In genomic region chr10:128140236-128140952, GRCm38 (mm10) we compare ENCODE assay signal across 8 mouse cellular contexts. TPM values are rescaled to one million over a fixed set of nuclear protein-coding genes. Genes with fewer than 3 reads are reported as not detected.
DNase-seq lines count a peak whose midpoint lies in the region; ATAC-seq and TF ChIP-seq lines count a peak whose summit lies in the region.

No protein-coding gene starts in this region.

- no peak overlapping the region for H3K27ac ChIP-seq in heart, adult 2 months
- H3K27ac ChIP-seq in thymus, adult 2 months (ENCODE audit: control insufficient read depth, insufficient read depth, low read length), result no peak overlapping the region

- no peak for TF ChIP-seq EP300 in heart, adult 2 months (IDR thresholded peaks at IDR 0.05; ENCODE audit: insufficient read depth, low read depth, low read length)

- H3K9ac ChIP-seq in heart, adult 2 months (ENCODE audit: low read depth, low read length), result no peak overlapping the region

- no peak overlapping the region for H3K4me3 ChIP-seq in heart, adult 2 months
- no peak overlapping the region for H3K4me3 ChIP-seq in thymus, adult 2 months (ENCODE audit: control insufficient read depth, insufficient read depth, low read length)

- no peak for TF ChIP-seq POLR2A in heart, adult 2 months (IDR thresholded peaks at IDR 0.05; ENCODE audit: insufficient read depth, low read depth, low read length)
- TF ChIP-seq POLR2A in thymus, adult 2 months (IDR thresholded peaks at IDR 0.05; ENCODE audit: control insufficient read depth, extremely low read depth, insufficient read depth, low read length, poor library complexity), result no peak

- intact Hi-C loops in heart, adult 2 months (cut with DNase I), result loop anchor here (1.0 kb wide), 1 partner anchor 46 kb away; no protein-coding TSS in a partner anchor
- intact Hi-C loops in heart, postnatal 25 days (cut with DNase I), result loop anchor here (1.0 to 5.0 kb wide), 2 partner anchors 43 to 48 kb away; no protein-coding TSS in a partner anchor

- H3K27me3 ChIP-seq in heart, adult 2 months (ENCODE audit: control insufficient read depth, insufficient read depth, low read length), result no peaks in the 10 kb centered on the region
- H3K27me3 ChIP-seq in thymus, adult 2 months (ENCODE audit: control insufficient read depth, insufficient read depth, low read length), result no peaks in the 10 kb centered on the region

- peak; percentile 84 for ATAC-seq in megakaryocyte, adult 5-6 weeks (ENCODE audit: poor library complexity, severe bottlenecking)

- no peak for DNase-seq in heart, adult 2 months
- no peak for DNase-seq in heart, postnatal 25 days (ENCODE audit: low spot score)
- DNase-seq in thymus, adult 2 months, result peak; percentile 55
- DNase-seq in thymus, adult 18-20 months, result no peak
- DNase-seq in cerebellum, adult 18-20 months, result peak; percentile 62 to 72
- peak; percentile 74 for DNase-seq in heart, postnatal 4 days
- peak; percentile 49 for DNase-seq in thymus, postnatal 25 days

- no peaks in the 10 kb centered on the region for H3K4me1 ChIP-seq in heart, adult 2 months (ENCODE audit: control insufficient read depth, insufficient read depth, low read length)
- H3K4me1 ChIP-seq in thymus, adult 2 months (replicated peaks; ENCODE audit: control insufficient read depth, insufficient read depth, low read length), result no peaks in the 10 kb centered on the region

- WGBS in heart, adult 2 months, result 72% methylated on average over 12 of the region's 12 CpGs
- 68% methylated on average over 12 of the region's 12 CpGs for WGBS in thymus, adult 2 months

- no peaks in the 10 kb centered on the region for H3K36me3 ChIP-seq in heart, adult 2 months (ENCODE audit: control insufficient read depth, insufficient read depth, low read length)
- H3K36me3 ChIP-seq in thymus, adult 2 months (ENCODE audit: control insufficient read depth, insufficient read depth, low read length), result no peaks in the 10 kb centered on the region

- peak; percentile 92 for TF ChIP-seq CTCF in heart, adult 2 months (IDR thresholded peaks at IDR 0.05)
- no peak for TF ChIP-seq CTCF in thymus, adult 2 months (IDR thresholded peaks at IDR 0.05; ENCODE audit: borderline replicate concordance, control insufficient read depth, extremely low read depth, insufficient read depth, low read length, poor library complexity)

- no peaks in the 10 kb centered on the region for H3K79me2 ChIP-seq in heart, adult 2 months (replicated peaks; ENCODE audit: control insufficient read depth, insufficient read depth, low read length)

RNA-seq across cellular contexts. Expression of gene Rbms2, which starts 39.7 kb away (rescaled TPM):
- total RNA-seq in heart, adult 2 months (2021), result 10 to 100 TPM; 91.9 to 94.7 TPM
- polyA plus RNA-seq in heart, adult 2 months (2012; rRNA removed), result 98.4 and 108 TPM in 2 replicates
- 10 to 100 TPM; 82.2 to 88.4 TPM for total RNA-seq in heart, postnatal 25 days (2021)
- 65.3 and 76.2 TPM in 2 replicates for polyA plus RNA-seq in thymus, adult 2 months (2012; rRNA removed)
- total RNA-seq in heart, postnatal 4 days (2021), result 10 to 100 TPM; 95.9 to 97.3 TPM
- 2.9 and 4.0 TPM in 2 replicates for total RNA-seq in megakaryocyte, adult 5-6 weeks (2015)
- 1.5 and 5.4 TPM in 2 replicates for total RNA-seq in megakaryocyte, adult 5-6 weeks (2017)

RNA-seq across cellular contexts. Expression of gene Baz2a, which starts 49.0 kb away (rescaled TPM):
- total RNA-seq in heart, adult 2 months (2021), result 10 to 100 TPM; 18.4 to 22.4 TPM
- 15.5 and 23.7 TPM in 2 replicates for polyA plus RNA-seq in heart, adult 2 months (2012; rRNA removed)
- 10 to 100 TPM; 20.0 to 24.4 TPM for total RNA-seq in heart, postnatal 25 days (2021)
- polyA plus RNA-seq in thymus, adult 2 months (2012; rRNA removed), result 126 and 131 TPM in 2 replicates
- 10 to 100 TPM; 28.0 to 30.0 TPM for total RNA-seq in heart, postnatal 4 days (2021)
- 51.3 and 53.5 TPM in 2 replicates for total RNA-seq in megakaryocyte, adult 5-6 weeks (2015)
- total RNA-seq in megakaryocyte, adult 5-6 weeks (2017), result 21.3 and 27.4 TPM in 2 replicates

RNA-seq across cellular contexts. Expression of gene Gls2, which starts 53.9 kb away (rescaled TPM):
- total RNA-seq in heart, adult 2 months (2021), result under 1 TPM; 0.75 to 0.78 TPM
- polyA plus RNA-seq in heart, adult 2 months (2012; rRNA removed), result 1.00 and 1.4 TPM in 2 replicates
- total RNA-seq in heart, postnatal 25 days (2021), result 1 to 10 TPM in 1 of 2 experiments, under 1 TPM in 1; 0.94 to 1.1 TPM
- 1.2 and 6.6 TPM in 2 replicates for polyA plus RNA-seq in thymus, adult 2 months (2012; rRNA removed)
- 1 to 10 TPM in 1 of 2 experiments, under 1 TPM in 1; 0.48 to 1.2 TPM for total RNA-seq in heart, postnatal 4 days (2021)
- total RNA-seq in megakaryocyte, adult 5-6 weeks (2015), result 0.71 TPM in 1 of 2 replicates, not detected in the other
- not detected in 2 replicates for total RNA-seq in megakaryocyte, adult 5-6 weeks (2017)

RNA-seq across cellular contexts. Expression of gene Atp5b, which starts 57.3 kb away (rescaled TPM):
- 1,000 to 10,000 TPM; 7,689 to 9,158 TPM for total RNA-seq in heart, adult 2 months (2021)
- polyA plus RNA-seq in heart, adult 2 months (2012; rRNA removed), result 8,017 and 9,446 TPM in 2 replicates
- total RNA-seq in heart, postnatal 25 days (2021), result 1,000 to 10,000 TPM; 9,293 to 9,309 TPM
- 3,947 and 4,074 TPM in 2 replicates for polyA plus RNA-seq in thymus, adult 2 months (2012; rRNA removed)
- total RNA-seq in heart, postnatal 4 days (2021), result 1,000 to 10,000 TPM; 6,416 to 6,613 TPM
- 902 and 936 TPM in 2 replicates for total RNA-seq in megakaryocyte, adult 5-6 weeks (2015)
- total RNA-seq in megakaryocyte, adult 5-6 weeks (2017), result 1,533 and 1,600 TPM in 2 replicates

Comparison
In these comparisons a context has a peak if more than half of its experiments do, and no peak if none do; other contexts are left out.
1. DNase-seq: peak in thymus, adult 2 months (single experiment), cerebellum, adult 18-20 months (2 of 2), heart, postnatal 4 days (single experiment) and thymus, postnatal 25 days (single experiment); none in heart, adult 2 months (0 of 2), heart, postnatal 25 days (single experiment) and thymus, adult 18-20 months (0 of 2).
2. RNA of gene Rbms2, which starts 39.7 kb away (total RNA-seq): 95.9 to 97.3 TPM in heart, postnatal 4 days, 91.9 to 94.7 TPM in heart, adult 2 months and 82.2 to 88.4 TPM in heart, postnatal 25 days; 1.5 to 5.4 TPM in megakaryocyte, adult 5-6 weeks; every median in the first group is over 10 times any median in the second.